Mouse (Mus musculus): ENCODE data around the gene Lrfn4.
A peak's percentile ranks its signal among the peaks of the same experiment; 100 is the strongest.

- TF ChIP-seq POLR2A (IDR thresholded peaks at IDR 0.05; ENCODE audit: extremely low read depth, insufficient read depth, low read length) (peak; percentile 76), CTCF (IDR thresholded peaks at IDR 0.05; ENCODE audit: extremely low read depth, insufficient read depth, low read length) (no peak)
These were observed at the start of gene Lrfn4 for GRCm38 (mm10) chr19:4615151-4616093.

All from cortical plate, adult 2 months (tissue).